Mouse (Mus musculus) left cerebral cortex, postnatal 36 days (tissue): ENCODE data around the gene Kbtbd6. TPM values are rescaled to one million over a fixed set of nuclear protein-coding genes. Genes with fewer than 3 reads are reported as not detected.
"Not testable (repeated sequence)": the region's sequence is repeated elsewhere in the genome, so short reads cannot be mapped to it uniquely, and the experiment has no call there.

Experiments
- DNase-seq, 2 experiments: peaks; one replicate each; pipeline ENCODE4 v3.0.0; 2021 to 2022; ENCODE audit warnings: low spot score in 2 of 2, mixed read lengths in 1 of 2
- intact Hi-C: fragments of 180-260 bp; cut with DNase I; formaldehyde crosslinking; loops from one replicate; pipeline ENCODE4 v1.15.1; 2025
- total RNA-seq, 2 experiments: library from RNA; stranded (reverse); gene quantifications; 2 replicates each; pipeline ENCODE4 v1.2.3; 2021

Kbtbd6 gene
- total RNA-seq = 1 to 10 TPM; 1.0 to 1.4 TPM

DNA sequence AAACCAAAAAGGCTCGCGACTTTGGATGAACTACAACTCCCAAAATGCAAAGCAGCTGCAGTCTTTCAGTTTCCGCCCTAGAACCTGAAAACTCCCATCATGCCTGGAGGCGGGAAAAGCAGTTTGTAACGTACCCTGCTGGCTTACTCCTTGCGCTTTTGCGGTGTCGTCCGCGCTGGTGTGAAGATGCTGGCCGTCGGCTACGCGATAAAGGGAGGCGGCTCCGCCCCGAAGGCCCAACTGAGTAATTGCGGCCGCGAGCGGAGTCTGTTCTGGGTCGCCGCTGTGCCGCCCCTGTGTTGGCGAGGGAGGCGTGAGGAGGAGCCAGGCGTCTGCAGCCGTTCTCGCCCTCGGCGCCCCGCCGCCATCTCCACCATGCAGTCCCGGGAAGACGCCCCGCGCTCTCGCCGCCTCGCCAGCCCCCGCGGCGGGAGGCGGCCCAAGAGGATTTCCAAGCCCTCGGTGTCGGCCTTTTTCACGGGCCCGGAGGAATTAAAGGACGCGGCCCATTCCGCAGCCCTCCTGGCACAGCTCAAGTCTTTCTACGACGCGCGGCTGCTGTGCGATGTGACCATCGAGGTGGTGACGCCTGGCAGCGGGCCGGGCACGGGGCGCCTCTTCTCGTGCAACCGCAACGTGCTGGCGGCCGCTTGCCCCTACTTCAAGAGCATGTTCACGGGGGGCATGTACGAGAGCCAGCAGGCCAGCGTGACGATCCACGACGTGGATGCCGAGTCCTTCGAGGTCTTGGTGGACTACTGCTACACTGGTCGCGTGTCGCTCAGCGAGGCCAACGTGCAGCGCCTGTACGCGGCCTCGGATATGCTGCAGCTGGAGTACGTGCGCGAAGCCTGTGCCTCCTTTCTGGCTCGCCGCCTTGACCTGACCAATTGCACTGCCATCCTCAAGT is at the start of gene Kbtbd6:
Gene Kbtbd6 (plus strand): TSS at position 155 of the 910 bp plus-strand sequence.
- intact Hi-C loops = loop anchor here (1.0 kb wide), 1 partner anchor 26 kb away; the partner anchor contains the start of gene Kbtbd7

DNA sequence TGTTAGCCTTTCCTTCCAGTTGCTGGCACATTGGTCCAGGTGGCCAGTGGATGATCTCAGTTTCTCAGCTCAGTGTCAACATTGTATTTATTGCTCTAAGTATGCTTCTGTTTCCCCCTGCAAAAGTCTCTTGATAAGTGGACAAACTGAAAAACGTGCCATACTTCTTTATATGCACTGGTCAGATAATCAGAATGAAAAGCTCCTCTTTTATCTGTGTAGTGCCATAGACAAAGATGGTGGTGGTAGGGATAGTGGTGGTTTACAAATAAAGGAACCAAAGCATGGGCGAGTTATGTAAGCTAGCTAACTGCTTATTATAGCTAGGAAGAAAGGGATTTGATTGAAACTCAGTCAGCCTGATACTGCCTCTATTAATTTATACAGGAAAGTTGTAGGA is 44.0 kb upstream of the Kbtbd6 start:
- no peak for DNase-seq
- intact Hi-C loops = no loop called here

More for the DNA sequence above, at the start of gene Kbtbd6:
- DNase-seq = peak; percentile 73 to 75

GRCm38 (mm10) chr14:79409278-79409830 is 42.3 kb upstream of the Kbtbd6 start:
- intact Hi-C loops = no loop called here
- no peak for DNase-seq

DNA sequence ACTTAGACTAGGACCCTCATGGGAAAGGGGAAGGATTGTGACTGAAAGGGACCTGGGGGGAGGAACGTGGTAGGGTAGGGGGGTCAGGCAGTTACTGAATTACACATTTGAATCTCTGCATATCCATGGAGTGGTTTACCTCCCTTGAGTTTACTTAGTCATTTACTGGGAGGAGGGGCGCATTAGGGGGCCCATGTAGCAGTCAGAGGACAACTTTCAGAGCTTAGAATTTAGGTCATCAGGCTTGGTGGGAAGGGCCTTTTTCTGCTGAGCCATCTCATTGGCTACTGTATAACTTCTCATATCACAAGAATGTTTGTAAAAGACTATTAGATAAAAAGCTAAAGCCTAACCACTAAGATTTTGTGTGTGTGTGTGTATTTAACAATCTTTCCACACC is 41.0 kb upstream of the Kbtbd6 start:
- DNase-seq = no peak
- intact Hi-C loops = no loop called here

DNA sequence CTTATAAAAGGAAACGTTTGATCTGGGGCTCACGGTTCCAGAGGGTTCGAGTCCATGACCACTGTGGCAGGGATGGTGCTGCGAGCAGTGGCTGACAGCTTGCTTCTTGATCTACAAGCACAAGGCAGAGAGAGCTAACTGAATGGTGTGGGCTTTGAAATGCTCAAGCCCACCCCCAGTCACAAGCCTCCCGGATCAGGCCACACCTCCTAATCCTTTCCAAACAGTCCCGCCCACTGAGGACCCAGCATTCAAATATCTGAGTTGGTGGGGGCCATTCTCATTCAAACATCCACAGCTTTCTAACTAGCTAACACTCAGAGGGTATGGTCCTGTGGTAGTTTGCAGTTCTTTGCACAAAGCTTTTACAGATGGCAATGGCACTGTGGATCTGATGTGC is 38.5 kb upstream of the Kbtbd6 start:
- intact Hi-C loops = no loop called here
- DNase-seq = no peak

DNA sequence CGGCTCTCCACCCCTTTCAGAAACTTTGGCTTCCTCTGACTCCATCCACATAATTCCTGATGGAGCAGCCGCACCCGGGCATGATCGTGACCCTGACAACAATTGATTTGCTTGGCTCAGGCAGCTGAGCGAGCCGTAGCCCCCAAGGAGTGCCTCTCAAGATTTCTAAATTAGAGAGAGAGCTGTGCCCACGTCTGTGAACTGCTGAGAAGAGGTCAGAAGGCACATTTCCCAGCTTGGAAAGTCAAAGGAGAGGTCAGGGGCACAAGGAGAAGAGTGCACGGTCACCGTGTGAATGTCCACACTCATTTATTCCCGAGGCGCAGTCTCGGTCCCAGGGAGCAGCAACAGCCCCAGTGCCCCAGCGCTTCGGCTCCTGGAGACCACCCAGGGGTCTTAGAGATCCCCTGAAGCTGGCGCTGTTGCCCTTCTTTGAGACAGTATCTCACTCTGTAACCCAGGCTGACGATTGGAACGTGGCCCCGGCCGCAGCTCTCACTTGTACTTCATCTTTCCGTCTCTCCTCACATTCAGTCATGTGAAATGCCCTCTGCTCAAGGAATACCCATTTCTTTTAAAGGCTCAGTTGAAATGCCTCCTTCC is 31.5 kb upstream of the Kbtbd6 start:
- DNase-seq = no peak
- intact Hi-C loops = no loop called here

DNA sequence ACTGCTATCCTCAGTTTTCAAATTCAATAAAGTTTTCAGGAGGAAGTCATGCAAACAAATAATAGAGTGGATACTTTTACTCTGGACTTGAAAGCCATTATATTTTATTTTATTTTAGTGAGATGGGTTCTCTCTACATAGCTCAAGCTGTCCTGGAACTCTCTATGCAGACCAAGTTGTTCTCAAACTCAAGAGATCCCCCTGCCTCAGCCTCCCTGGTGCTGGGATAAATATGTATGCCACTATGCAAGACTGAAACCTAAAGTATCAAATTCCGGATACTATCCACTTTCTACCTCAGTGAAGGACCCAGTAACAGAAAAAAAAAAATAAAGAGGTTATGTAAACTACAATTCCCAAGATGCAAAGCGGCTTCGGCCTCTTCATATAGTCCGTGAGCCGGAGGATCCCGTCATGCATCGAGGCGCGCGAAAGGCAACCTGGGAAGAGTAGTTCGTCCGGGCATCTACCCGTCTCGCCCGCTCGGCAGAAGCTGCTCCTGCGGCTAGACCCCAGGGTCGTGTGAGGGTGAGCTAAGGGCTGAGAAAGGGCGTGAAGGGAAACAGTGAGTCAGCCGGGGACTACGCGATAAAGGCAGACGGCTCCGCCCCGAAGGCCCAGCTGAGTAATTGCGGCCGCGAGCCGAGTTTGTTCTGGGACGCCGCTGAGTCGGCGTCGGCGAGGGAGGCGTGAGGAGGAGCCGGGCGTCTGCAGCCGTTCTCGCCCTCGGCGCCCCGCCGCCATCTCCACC is 25.5 kb upstream of the Kbtbd6 start, which contains the start of gene Kbtbd7:
Gene Kbtbd7 (plus strand): TSS at position 533 of the 751 bp plus-strand sequence.
- intact Hi-C loops = loop anchor here (1.0 kb wide), 2 partner anchors 25 to 29 kb away; partner anchors contain the start of genes Kbtbd6 and Mtrf1
- DNase-seq = peak; percentile 93 to 94

DNA sequence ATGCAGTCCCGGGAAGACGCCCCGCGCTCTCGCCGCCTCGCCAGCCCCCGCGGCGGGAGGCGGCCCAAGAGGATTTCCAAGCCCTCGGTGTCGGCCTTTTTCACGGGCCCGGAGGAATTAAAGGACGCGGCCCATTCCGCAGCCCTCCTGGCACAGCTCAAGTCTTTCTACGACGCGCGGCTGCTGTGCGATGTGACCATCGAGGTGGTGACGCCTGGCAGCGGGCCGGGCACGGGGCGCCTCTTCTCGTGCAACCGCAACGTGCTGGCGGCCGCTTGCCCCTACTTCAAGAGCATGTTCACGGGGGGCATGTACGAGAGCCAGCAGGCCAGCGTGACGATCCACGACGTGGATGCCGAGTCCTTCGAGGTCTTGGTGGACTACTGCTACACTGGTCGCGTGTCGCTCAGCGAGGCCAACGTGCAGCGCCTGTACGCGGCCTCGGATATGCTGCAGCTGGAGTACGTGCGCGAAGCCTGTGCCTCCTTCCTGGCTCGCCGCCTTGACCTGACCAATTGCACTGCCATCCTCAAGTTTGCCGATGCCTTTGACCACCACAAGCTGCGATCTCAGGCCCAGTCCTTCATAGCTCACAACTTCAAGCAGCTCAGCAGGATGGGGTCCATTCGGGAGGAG is 24.8 kb upstream of the Kbtbd6 start:
- intact Hi-C loops = loop anchor here (1.0 kb wide), 2 partner anchors 24 to 30 kb away; partner anchors contain the start of genes Kbtbd6 and Mtrf1
- DNase-seq = not testable (repeated sequence)

DNA sequence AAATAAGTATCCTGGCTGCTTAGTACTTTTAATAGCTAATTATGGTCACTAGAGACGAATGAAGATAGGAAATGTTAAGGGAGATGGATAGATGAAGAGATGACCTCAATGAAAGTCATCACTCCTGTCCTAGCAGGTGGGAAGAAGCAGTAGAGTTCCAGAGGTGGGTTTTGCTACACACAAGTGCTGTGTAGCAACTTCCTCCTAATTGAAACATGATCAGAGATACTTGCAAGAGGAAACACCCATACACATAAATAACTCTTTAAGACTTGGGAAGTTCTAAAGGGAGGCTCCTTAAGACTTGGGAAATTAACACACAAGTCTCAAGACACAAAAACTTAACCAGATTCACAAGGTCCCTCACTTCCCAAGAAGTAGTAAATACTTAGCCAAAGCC is 17.6 kb upstream of the Kbtbd6 start:
- intact Hi-C loops = no loop called here
- DNase-seq = no peak

- no peak for DNase-seq
- intact Hi-C loops = no loop called here
Observed at GRCm38 (mm10) chr14:79440655-79441054, 11.0 kb upstream of the Kbtbd6 start.

DNA sequence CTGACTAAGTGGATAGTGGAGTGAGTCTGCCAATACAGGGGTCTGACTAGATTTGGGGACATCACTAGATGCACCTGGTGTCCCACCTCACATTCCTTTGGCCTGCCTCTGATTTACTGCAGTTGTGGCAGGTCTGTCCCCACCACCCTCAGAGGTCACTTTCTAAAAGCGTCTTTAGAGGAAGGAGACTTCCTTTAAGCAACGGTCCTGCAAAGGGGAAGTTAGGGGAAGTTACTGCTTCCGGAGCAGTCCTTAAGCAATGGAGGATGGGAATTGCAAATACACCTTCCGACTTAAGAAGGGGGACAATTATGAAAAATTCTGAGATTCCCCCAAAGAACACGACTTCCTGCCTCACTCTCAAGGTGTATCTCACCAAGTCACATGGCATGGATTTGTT is 10.2 kb upstream of the Kbtbd6 start:
- intact Hi-C loops = no loop called here
- no peak for DNase-seq

GRCm38 (mm10) chr14:79444601-79445000 is 7.0 kb upstream of the Kbtbd6 start:
- DNase-seq = no peak
- intact Hi-C loops = no loop called here

DNA sequence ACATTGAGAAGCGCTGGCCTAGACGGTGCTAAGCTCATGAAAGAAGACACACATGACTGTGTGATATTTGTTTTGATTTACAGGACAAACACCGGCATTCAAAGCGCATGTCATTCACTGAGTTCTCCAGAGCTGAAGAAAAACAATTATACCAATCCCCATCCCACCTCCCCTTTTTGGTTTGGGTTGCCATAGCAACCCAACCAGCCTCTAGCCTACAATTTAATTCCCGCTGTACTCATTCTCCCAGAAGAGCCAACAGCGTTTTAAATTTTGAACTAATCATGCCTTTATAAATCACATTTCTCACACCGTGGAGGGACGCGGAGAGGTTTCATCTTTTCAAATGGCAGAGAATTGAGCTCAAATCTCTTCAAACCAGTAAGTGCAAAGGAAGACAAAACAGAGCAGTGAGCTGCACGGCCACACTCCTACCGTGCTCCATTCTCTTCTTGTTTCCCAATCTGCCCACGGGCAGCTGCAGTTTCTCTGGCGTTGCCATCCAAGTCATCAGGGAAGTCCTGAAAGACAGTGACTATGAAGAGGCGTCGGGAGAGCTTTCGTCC is 6.5 kb upstream of the Kbtbd6 start:
- intact Hi-C loops = no loop called here
- peak; percentile 15 to 23 for DNase-seq

- DNase-seq, intact Hi-C loops: not testable (repeated sequence)
Observed at GRCm38 (mm10) chr14:79452591-79452934, 928 bp downstream of the Kbtbd6 start.

DNA sequence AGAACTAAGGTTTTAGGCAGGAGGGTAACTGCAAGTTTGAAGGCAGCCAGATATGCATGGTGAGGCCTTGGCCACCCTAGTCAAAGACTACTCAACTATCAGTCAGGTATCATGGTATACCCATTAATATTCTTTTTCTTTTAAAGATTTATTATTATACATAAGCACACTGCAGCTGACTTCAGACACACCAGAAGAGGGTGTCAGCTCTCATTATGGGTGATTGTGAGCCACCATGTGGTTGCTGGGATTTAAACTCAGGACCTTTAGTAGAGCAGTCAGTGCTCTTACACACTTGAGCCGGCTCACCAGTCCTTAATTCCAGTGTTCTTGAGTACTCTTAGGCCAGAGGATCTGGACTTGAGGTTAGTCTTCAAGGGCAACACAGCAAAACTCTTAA is 8.8 kb downstream of the Kbtbd6 start:
- DNase-seq = no peak
- intact Hi-C loops = loop anchor here (10.0 kb wide), 1 partner anchor 346 kb away; no protein-coding TSS in a partner anchor

DNA sequence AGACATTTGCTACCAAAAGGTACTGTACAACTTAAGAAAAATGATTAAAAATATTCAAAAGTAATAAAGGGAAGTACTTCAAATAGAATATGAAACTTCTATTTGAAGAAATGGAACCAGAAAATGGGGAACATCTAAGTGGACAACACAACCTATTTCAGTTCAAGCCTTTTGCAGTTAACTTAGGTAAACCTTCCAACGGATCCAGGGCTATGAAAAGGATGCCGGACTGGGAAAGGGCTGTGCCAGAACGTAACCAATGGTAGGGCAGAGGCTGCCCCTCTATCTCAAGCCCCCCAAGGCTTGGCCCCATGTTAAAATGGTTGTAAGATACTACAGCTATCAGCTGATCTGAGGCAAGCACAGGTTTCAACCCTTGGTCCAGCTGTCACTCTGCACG is 9.4 kb downstream of the Kbtbd6 start:
- no peak for DNase-seq
- intact Hi-C loops = loop anchor here (10.0 kb wide), 1 partner anchor 346 kb away; no protein-coding TSS in a partner anchor

DNA sequence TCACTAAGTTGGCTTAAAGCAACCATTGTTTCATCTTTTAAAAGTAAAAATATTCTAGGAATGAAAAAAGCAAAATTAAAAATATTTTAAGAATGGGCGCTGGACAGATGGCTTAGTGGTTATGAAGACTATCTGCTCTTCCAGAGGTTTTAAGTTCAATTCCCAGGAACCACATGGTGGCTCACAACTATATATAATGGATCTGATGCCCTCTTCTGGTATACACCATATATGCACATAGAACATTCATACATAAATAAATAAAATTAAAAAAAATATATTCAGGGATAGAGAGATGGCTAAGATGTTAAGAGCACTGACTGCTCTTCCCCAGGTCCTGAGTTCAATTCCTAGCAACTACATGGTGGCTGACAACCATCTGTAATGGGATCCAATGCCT is 14.0 kb downstream of the Kbtbd6 start:
- no peak for DNase-seq
- intact Hi-C loops = loop anchor here (5.0 to 10.0 kb wide), 2 partner anchors 68 to 351 kb away; partner anchors contain the start of gene Mtrf1

DNA sequence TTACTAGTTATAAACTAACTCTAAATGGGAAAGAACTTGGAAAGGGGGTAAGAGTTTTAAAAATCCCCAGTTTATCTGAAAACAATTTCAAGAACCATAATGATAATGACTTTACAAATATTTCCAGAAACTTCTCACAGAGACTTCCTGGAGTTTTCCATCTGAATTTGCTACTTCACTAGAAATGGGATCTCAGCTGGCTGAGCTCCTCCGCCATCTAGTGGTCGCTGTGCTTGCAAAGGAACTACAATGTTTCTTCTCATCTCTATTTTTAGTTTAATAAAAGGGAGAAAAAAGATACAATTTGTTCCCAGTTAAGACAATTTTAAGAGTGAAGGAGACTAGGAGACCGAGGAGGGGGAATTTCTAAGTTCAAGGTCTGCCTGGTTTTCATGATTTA is 16.0 kb downstream of the Kbtbd6 start:
- intact Hi-C loops = loop anchor here (5.0 to 10.0 kb wide), 2 partner anchors 70 to 353 kb away; partner anchors contain the start of gene Mtrf1
- peak in 1 of 2 experiments; percentile 34 for DNase-seq

DNA sequence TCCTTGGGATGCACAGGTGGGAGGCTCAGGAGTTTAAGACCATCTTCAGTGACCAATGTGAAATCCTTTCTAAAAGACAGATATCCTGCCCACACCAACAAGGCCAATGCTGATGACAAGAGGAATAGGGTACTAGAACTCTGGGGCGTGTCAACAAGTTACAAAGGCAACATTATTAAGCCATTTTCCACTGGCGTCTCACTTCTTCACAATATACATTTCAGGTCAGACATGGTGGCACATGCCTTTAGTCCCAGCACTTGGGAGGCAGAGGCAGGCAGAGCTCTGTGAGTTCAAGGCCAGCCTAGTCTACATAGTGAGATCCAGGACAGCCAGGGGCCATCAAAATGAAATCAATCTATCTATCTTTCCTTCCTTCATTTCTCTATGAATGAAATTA is 21.7 kb downstream of the Kbtbd6 start:
- intact Hi-C loops = no loop called here
- no peak for DNase-seq
